Mouse (Mus musculus) hindbrain, embryonic 11.5 days (tissue): ENCODE measurements around the gene Ccdc102a. TPM values are rescaled to one million over a fixed set of nuclear protein-coding genes. Genes with fewer than 3 reads are reported as not detected.
A peak's percentile ranks its signal among the peaks of the same experiment; 100 is the strongest.
"Not testable (repeated sequence)": the region's sequence is repeated elsewhere in the genome, so short reads cannot be mapped to it uniquely, and the experiment has no call there.

Experiments
- ATAC-seq: fragments of 200-750 bp; cut with Nextera tagmentation; 2 replicates; pipeline ENCODE4 v1.8.0; 2017; ENCODE audit warnings: mild to moderate bottlenecking, moderate TSS enrichment, moderate library complexity; ENCODE audit not compliant: low FRiP score
- DNase-seq: peaks from one replicate; pipeline ENCODE4 v3.0.0-alpha.2; 2015; ENCODE audit warnings: low spot score
- H3K27ac ChIP-seq: fragments of 300-500 bp; sonication (generic); 2 replicates; pipeline ENCODE4 v1.5.1; 2014; ENCODE audit warnings: mild to moderate bottlenecking, low read depth, low read length
- H3K27me3 ChIP-seq: fragments of 300-500 bp; sonication (generic); 2 replicates; pipeline ENCODE4 v1.6.1; 2014; ENCODE audit warnings: mild to moderate bottlenecking, low read length, moderate library complexity, mixed read lengths; ENCODE audit not compliant: control insufficient read depth, insufficient read depth
- H3K36me3 ChIP-seq: fragments of 300-500 bp; sonication (generic); 2 replicates; pipeline ENCODE4 v1.6.1; 2014; ENCODE audit warnings: mild to moderate bottlenecking, low read length, moderate library complexity, mixed read lengths; ENCODE audit not compliant: control insufficient read depth, insufficient read depth
- H3K4me1 ChIP-seq: fragments of 300-500 bp; sonication (generic); replicated peaks from 2 replicates; pipeline ENCODE4 v1.6.1; 2014; ENCODE audit warnings: low read length, mixed read lengths; ENCODE audit not compliant: control insufficient read depth, insufficient read depth
- H3K4me2 ChIP-seq: fragments of 300-500 bp; sonication (generic); replicated peaks from 2 replicates; pipeline ENCODE4 v1.6.1; 2014; ENCODE audit warnings: mild to moderate bottlenecking, low read depth, low read length
- H3K4me3 ChIP-seq: fragments of 300-500 bp; sonication (generic); 2 replicates; pipeline ENCODE4 v1.5.1; 2014; ENCODE audit warnings: low read depth, low read length
- H3K9ac ChIP-seq: fragments of 300-500 bp; sonication (generic); 2 replicates; pipeline ENCODE4 v1.6.1; 2014; ENCODE audit warnings: low read depth, low read length
- H3K9me3 ChIP-seq: fragments of 300-500 bp; sonication (generic); 2 replicates; pipeline ENCODE4 v1.6.1; 2016; ENCODE audit warnings: low read length; ENCODE audit not compliant: control insufficient read depth
- WGBS: fragments of 180-500 bp; shearing (Covaris S2); extraction: QIAGEN DNeasy Blood & Tissue Kit; methylation state at CpG from one replicate; pipeline ENCODE4 v1.1.7; 2014; 5-methylcytosine and 5-hydroxymethylcytosine counted together
- polyA plus RNA-seq: library from polyadenylated mRNA; unstranded; fragments of >200 nt; fragmentation: Nextera tagmentation; extraction: Ambion mirVana; gene quantifications from 2 replicates; pipeline ENCODE4 v1.2.1, GENCODE M21; 2014

Gene Ccdc102a
- polyA plus RNA-seq, 1 experiment from 2014 or later = 18.5 TPM

DNA sequence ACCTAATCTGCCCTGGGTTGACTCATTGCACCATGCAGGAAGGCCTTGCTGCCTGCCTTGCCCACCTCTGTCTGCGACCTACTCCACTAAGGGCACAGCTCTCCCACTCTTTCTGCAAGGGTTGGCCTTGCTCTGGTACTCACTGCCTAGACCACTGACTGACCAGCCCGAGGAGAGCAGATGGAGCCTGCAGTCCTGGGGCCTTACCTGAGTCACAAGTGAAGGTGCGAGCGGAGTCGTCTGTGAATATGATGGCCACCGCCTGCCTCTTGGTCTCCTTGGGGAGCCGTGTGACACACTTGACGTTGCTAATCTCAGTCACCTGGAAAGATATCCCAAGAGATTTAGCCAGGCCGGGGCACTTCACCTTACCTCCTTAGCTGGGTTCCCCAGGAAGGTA, 51.0 kb downstream of the Ccdc102a start:
- Histone ChIP-seq H3K9ac (no peak overlapping the region), H3K4me1 (peaks cover 5% of the 10 kb centered on the region; the same call in 1 of the 2 replicates), H3K27ac (no peak overlapping the region), H3K36me3 (peaks cover 9% of the 10 kb centered on the region; the same call in 1 of the 2 replicates), H3K9me3 (no peaks in the 10 kb centered on the region), H3K4me3 (no peak overlapping the region), H3K4me2 (no peak overlapping the region), H3K27me3 (no peaks in the 10 kb centered on the region; the same call in 1 of the 2 replicates)
- ATAC-seq (no peak), DNase-seq (no peak)
- WGBS = 88% methylated on average over 9 of the region's 9 CpGs

DNA sequence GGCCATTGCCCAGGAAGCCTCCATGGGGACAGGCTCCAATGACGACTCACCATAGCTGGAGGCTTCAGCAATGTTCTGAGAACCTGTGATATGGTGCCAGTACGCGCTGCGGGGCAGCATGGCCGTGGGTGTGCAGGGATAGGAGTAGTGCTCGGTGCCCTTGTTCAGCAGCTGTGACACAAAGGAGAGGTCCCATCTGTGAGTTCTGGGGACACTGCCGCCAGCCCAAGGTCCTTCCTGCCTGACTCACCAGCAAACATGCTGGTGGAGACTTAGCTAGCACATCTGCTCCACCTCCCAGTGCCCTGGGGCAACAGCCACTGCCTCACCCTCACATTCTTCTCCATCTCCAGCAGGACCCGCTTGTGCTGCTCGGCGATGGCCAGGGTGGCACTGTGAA, 52.6 kb downstream of the Ccdc102a start:
- Histone ChIP-seq H3K9ac (no peak overlapping the region), H3K36me3 (peaks cover 9% of the 10 kb centered on the region; the same call in 1 of the 2 replicates)
- WGBS = 81% methylated on average over 10 of the region's 10 CpGs

DNA sequence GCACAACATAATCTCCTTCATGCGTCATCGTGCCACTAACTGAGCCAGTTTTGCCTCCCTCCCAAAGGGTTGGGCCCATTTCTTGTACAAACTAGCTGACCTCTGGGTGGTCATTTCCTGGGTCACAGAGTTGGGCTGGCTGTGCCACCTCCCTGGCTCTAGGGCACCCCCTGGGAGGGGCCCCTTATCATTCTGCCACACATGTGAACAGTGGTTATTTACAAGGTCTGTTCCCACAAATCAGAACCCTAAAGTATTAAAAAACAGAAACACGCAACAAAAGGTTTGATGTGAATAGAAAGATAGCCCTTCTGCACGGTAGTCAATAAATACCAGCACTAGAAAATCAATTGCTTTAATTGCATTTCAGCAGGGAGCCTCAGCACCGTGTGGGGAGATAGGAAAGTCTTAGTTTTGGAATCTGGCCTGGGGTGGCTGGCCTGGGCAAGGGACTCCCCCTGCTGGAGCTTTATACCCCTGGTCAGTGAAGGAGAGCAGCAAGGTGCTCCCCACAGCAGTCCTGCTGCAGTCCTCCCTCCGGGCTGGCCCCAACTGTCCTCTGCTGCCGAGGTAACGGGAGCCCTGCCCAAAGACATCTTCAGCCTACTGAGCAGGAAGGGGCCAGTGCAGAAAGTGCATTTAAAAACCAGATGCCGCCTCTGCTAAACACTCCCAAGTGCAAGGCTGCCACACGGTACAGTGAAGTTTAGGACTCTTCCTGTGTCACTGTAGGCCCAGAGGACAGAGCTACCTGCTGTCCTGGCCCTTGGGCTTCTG, 53.8 kb downstream of the Ccdc102a start:
- DNase-seq = no peak
- Histone ChIP-seq H3K9me3 (no peaks in the 10 kb centered on the region), H3K9ac (no peak overlapping the region), H3K27me3 (no peaks in the 10 kb centered on the region), H3K36me3 (peaks cover 9% of the 10 kb centered on the region; the same call in 1 of the 2 replicates), H3K27ac (no peak overlapping the region), H3K4me3 (no peak overlapping the region), H3K4me2 (no peak overlapping the region), H3K4me1 (0 out of 2 replicates have a peak, but pooled peaks cover 2% of the 10 kb centered on the region)
- WGBS = 80% methylated on average over 10 of the region's 10 CpGs
- ATAC-seq = no peak

More for the DNA sequence above, 52.6 kb downstream of the Ccdc102a start:
- H3K4me1 ChIP-seq = 0 out of 2 replicates have a peak, but pooled peaks cover 2% of the 10 kb centered on the region
- no peaks in the 10 kb centered on the region; the same call in 1 of the 2 replicates for H3K27me3 ChIP-seq
- no peak for DNase-seq
- no peaks in the 10 kb centered on the region for H3K9me3 ChIP-seq
- no peak overlapping the region for H3K4me3 ChIP-seq
- H3K27ac ChIP-seq = no peak overlapping the region
- no peak overlapping the region for H3K4me2 ChIP-seq
- ATAC-seq = no peak

DNA sequence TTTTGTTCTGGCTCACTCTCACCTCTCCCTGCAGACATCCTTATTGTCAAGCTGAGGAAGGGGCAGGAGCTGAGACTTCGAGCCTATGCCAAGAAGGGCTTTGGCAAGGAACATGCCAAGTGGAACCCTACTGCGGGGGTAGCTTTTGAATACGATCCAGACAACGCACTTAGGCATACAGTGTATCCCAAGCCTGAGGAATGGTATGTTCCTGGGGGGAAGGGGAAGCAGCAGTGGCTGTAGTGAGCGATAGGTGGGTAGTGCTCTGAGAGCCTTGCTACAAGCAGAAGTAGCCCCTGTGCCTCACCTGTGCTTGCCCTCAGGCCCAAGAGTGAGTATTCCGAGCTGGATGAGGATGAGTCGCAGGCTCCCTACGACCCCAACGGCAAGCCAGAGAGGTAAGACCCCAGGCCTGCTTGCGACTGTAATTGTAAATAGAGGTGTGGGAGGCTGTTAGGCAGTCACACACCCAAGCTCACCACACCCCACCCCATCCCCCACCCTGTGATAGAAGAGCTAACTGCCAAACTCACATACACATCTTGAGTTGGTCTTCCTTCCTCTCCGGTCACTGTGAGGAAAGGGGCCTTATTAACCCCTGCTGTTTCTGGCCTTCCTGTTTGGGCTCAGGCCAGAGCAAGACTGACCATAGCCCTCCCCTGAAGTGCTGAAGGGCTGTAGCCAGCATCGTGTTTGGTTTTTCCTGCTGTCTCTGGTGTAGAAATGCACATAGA, 55.2 kb downstream of the Ccdc102a start:
- no peaks in the 10 kb centered on the region for H3K27me3 ChIP-seq
- H3K36me3 ChIP-seq = peaks cover 9% of the 10 kb centered on the region; the same call in 1 of the 2 replicates
- DNase-seq (no peak), ATAC-seq (no peak)
- H3K9me3 ChIP-seq = no peaks in the 10 kb centered on the region
- H3K27ac ChIP-seq = no peak overlapping the region
- H3K4me3 ChIP-seq = no peak overlapping the region
- no peak overlapping the region for H3K9ac ChIP-seq
- H3K4me1 ChIP-seq = no peaks in the 10 kb centered on the region; the same call in 1 of the 2 replicates
- no peak overlapping the region for H3K4me2 ChIP-seq
- WGBS = 94% methylated on average over 12 of the region's 12 CpGs

GRCm38 (mm10) chr8:94861352-94861910, 56.5 kb downstream of the Ccdc102a start:
- Histone ChIP-seq H3K27ac (no peak overlapping the region), H3K27me3 (no peaks in the 10 kb centered on the region), H3K4me2 (no peak overlapping the region), H3K36me3 (peaks cover 9% of the 10 kb centered on the region; the same call in 1 of the 2 replicates), H3K4me3 (no peak overlapping the region), H3K9me3 (no peaks in the 10 kb centered on the region), H3K4me1 (no peaks in the 10 kb centered on the region; the same call in 1 of the 2 replicates), H3K9ac (no peak overlapping the region)
- DNase-seq = peak; percentile 79
- ATAC-seq = no peak
- WGBS = 82% methylated on average over 8 of the region's 8 CpGs

DNA sequence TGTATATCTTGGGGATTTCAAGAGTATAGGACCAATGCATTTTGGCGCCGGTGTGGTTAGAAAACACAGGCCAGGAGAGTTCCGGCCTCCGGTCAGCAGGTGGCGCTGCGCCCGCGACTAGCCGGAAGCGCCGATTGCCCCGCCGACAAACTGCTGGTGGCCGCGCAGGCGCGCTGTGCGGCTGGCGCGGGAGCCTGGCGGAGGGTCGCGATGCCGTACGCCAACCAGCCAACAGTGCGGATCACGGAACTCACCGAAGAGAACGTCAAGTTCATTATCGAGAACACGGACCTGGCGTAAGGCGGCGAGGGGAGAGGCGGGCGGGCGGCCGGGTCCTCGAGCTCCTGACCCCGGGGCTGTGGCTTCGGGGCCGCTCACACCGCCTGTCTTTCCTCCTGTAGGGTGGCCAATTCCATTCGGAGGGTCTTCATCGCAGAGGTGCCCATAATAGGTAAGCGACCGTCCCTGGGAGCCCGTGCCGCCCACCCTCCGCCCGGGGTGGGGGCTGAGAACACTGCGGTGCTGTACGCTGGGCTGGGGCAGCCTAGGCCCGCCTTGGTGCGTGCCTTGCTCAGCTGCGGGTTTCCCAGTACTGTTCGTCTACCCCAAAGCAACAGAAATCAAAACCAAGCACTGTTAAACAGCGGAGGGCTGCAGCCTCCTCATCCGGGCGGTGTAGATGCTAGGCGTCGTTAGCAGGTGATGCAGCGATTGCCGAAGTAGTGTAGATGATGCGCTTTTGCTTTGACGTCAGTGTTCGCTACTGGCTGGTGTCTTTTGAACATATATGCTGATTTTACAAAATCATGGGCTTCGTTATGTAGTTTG, 60.3 kb downstream of the Ccdc102a start, which contains the start of gene Polr2c:
Gene Polr2c, plus strand, starts transcription at position 105 of the 828 bp plus-strand sequence.
- Histone ChIP-seq H3K36me3 (peaks cover 3% of the 10 kb centered on the region; the same call in 1 of the 2 replicates), H3K9me3 (no peaks in the 10 kb centered on the region), H3K4me1 (no peaks in the 10 kb centered on the region; the same call in 1 of the 2 replicates), H3K4me3 (peak within 1 kb of the TSS; percentile 98), H3K27ac (peak within 1 kb of the TSS; percentile 42; the same call in 1 of the 2 replicates), H3K4me2 (peak within 1 kb of the TSS; percentile 80), H3K9ac (peak within 1 kb of the TSS; percentile 93), H3K27me3 (no peaks in the 10 kb centered on the region)
- peak; percentile 96 for DNase-seq
- under 1% methylated on average over 68 of the region's 68 CpGs for WGBS
- peak; percentile 85 for ATAC-seq

DNA sequence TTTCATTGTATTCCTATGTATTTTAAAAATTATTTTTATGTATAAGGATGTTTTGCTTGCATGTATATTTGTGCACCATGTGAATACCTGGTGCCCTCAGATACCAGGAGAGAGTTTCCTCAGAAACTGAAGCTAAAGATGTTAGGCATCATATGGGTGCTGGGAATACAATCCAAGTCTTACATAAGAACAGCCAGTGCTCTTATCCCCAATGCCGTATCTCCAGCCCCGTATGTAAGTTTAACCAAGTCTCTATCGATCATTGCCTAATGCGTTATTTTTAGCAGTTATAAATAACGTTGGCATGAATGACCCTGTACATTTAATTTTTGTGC, 60.9 kb downstream of the Ccdc102a start:
- no peak for DNase-seq
- ATAC-seq = peak; percentile 31
- Histone ChIP-seq H3K4me2 (no peak overlapping the region), H3K9ac (no peak overlapping the region; the same call in 1 of the 2 replicates), H3K4me3 (peak overlapping the region; percentile 98), H3K9me3 (no peaks in the 10 kb centered on the region), H3K27me3 (no peaks in the 10 kb centered on the region), H3K36me3 (no peaks in the 10 kb centered on the region), H3K27ac (no peak overlapping the region), H3K4me1 (no peaks in the 10 kb centered on the region; the same call in 1 of the 2 replicates)
- WGBS = 32% methylated on average over 5 of the region's 5 CpGs

DNA sequence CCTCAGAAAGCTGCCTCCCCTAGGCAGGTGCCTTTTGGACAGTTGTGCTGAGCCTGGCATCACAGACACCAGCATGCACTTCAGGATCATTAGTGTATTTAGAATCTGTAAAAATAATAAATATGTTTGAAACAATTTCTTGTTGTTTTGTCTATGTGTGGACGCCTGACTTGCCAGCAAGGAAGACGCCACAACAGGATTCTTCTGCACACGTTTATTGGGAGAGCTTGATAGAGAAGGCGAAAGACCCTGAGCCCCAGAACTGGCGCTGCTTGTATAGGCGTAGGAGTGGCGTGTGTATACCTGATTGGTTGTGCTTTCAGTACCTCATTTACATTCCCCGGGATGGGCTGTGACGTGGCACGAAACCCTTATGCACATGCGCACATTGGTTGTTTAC, 63.1 kb downstream of the Ccdc102a start:
- ATAC-seq, H3K4me1 ChIP-seq, H3K27ac ChIP-seq, H3K4me2 ChIP-seq, H3K36me3 ChIP-seq, H3K9ac ChIP-seq, DNase-seq, H3K27me3 ChIP-seq, H3K9me3 ChIP-seq, H3K4me3 ChIP-seq: not testable (repeated sequence)
- 92% methylated on average over 11 of the region's 11 CpGs for WGBS
